Mouse (Mus musculus): ENCODE measurements around the gene Cend1.
A peak's percentile ranks its signal among the peaks of the same experiment; 100 is the strongest.
"Not testable (repeated sequence)": the region's sequence is repeated elsewhere in the genome, so short reads cannot be mapped to it uniquely, and the experiment has no call there.

Cend1 gene

GRCm38 (mm10) chr7:141464603-141465201 is 35.4 kb upstream of the Cend1 start:
- DNase-seq, result peak; percentile 59

GRCm38 (mm10) chr7:141463824-141464602 is 34.7 kb upstream of the Cend1 start:
- DNase-seq, result peak; percentile 64

GRCm38 (mm10) chr7:141462333-141462821 is 33.1 kb upstream of the Cend1 start:
- peak; percentile 68 for DNase-seq

GRCm38 (mm10) chr7:141461521-141462332 is 32.4 kb upstream of the Cend1 start:
- DNase-seq, result peak; percentile 51

- DNase-seq, result peak; percentile 37
These were observed 31.3 kb upstream of the Cend1 start, which contains the start of gene Cracr2b for GRCm38 (mm10) chr7:141460391-141461113. Gene Cracr2b (plus strand): TSS chr7:141461094.

GRCm38 (mm10) chr7:141460001-141460390 is 30.7 kb upstream of the Cend1 start:
- DNase-seq, result no peak

GRCm38 (mm10) chr7:141459301-141459711 is 30.0 kb upstream of the Cend1 start:
- DNase-seq, result no peak

- no peak for DNase-seq
These were observed 29.4 kb upstream of the Cend1 start for GRCm38 (mm10) chr7:141458661-141459060.

- DNase-seq, result peak; percentile 72
These were observed 28.8 kb upstream of the Cend1 start for GRCm38 (mm10) chr7:141457986-141458660.

GRCm38 (mm10) chr7:141457236-141457635 is 27.9 kb upstream of the Cend1 start:
- no peak for DNase-seq

GRCm38 (mm10) chr7:141456739-141457138 is 27.4 kb upstream of the Cend1 start:
- DNase-seq, result no peak

GRCm38 (mm10) chr7:141455610-141456314 is 26.5 kb upstream of the Cend1 start:
- peak; percentile 90 for DNase-seq

- peak; percentile 98 for DNase-seq
These were observed 25.8 kb upstream of the Cend1 start, which contains the start of gene Pnpla2 for GRCm38 (mm10) chr7:141454967-141455551. Gene Pnpla2 (plus strand): TSS chr7:141455198.

- DNase-seq, result no peak
These were observed 24.3 kb upstream of the Cend1 start for GRCm38 (mm10) chr7:141453636-141454035.

- no peak for DNase-seq
These were observed 22.6 kb upstream of the Cend1 start for GRCm38 (mm10) chr7:141451928-141452327.

GRCm38 (mm10) chr7:141447110-141447991 is 18.1 kb upstream of the Cend1 start, which contains the start of gene Rplp2:
Gene Rplp2 (plus strand): TSS chr7:141447370.
- DNase-seq, result peak; percentile 97

- DNase-seq, result not testable (repeated sequence)
These were observed 17.1 kb upstream of the Cend1 start for GRCm38 (mm10) chr7:141446374-141446773.

- DNase-seq, result peak; percentile 79
These were observed 14.5 kb upstream of the Cend1 start, which contains the start of gene Pidd1 for GRCm38 (mm10) chr7:141443828-141444237. Gene Pidd1 (minus strand): TSS chr7:141444025.

GRCm38 (mm10) chr7:141443081-141443821 is 14.0 kb upstream of the Cend1 start:
- DNase-seq, result no peak
